Mouse (Mus musculus) E14TG2a.4 (cell line): ENCODE data around the gene Smad9.

Experiments used
- CTCF ChIP-seq: conservative IDR thresholded peaks from 2 replicates; pipeline ENCODE4 v1.5.1; 2014; ENCODE audit warnings: low read length
- NANOG ChIP-seq: IDR thresholded peaks from 2 replicates; pipeline ENCODE4 v1.6.1; 2014; ENCODE audit warnings: borderline replicate concordance, low read length, mixed read lengths
- POU5F1 ChIP-seq: IDR thresholded peaks from 2 replicates; pipeline ENCODE4 v1.6.1; 2014; ENCODE audit warnings: low read length, borderline replicate concordance

DNA sequence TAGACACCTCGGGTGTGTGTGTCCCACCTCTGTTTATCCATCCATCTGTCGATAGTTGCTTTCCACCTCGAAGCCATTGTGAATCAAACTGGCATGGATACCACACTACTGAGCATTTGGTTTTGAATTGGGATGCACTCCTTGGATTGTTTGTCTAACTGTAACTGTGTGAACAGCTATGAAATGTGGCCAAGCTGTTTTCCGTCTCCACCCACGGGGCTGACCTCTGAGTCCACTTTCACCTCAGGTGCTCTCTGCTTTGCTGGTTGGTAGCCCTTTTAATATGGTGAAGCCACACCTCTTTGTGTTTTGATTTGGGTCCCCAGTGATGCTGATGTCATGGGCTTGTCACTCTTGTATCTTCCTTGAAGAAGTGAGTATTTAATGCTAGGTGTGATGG lies 11.4 kb downstream of the Smad9 start:
- no peak for TF ChIP-seq CTCF
- TF ChIP-seq NANOG: no peak
- TF ChIP-seq POU5F1: no peak
